Mouse (Mus musculus): ENCODE measurements around the gene A1cf. TPM values are rescaled to one million over a fixed set of nuclear protein-coding genes. Genes with fewer than 3 reads are reported as not detected.

The A1cf gene
- 10.7 and 11.1 TPM in 2 replicates for polyA plus RNA-seq (2015; fragmentation: Nextera tagmentation; extraction: Ambion mirVana)

- H3K27ac ChIP-seq (ENCODE audit: low read length), result peak within 1 kb of the TSS; percentile 53
- peak within 1 kb of the TSS; percentile 49 for H3K4me3 ChIP-seq (ENCODE audit: low read depth, low read length)
- H3K4me1 ChIP-seq (ENCODE audit: control insufficient read depth, low read depth, low read length), result no peaks in the 10 kb centered on the region
- H3K4me2 ChIP-seq (ENCODE audit: low read depth, low read length), result peak within 1 kb of the TSS; percentile 34
- H3K9me3 ChIP-seq (replicated peaks; ENCODE audit: control insufficient read depth, low read length), result no peaks in the 10 kb centered on the region
- H3K27me3 ChIP-seq (ENCODE audit: control insufficient read depth, insufficient read depth, low read depth, low read length), result no peaks in the 10 kb centered on the region
- peak; percentile 73; the same call in 1 of the 2 replicates for ATAC-seq (ENCODE audit: low read depth)
- no peaks in the 10 kb centered on the region for H3K36me3 ChIP-seq (ENCODE audit: control insufficient read depth, insufficient read depth)
- H3K9ac ChIP-seq (ENCODE audit: low read depth, low read length), result peak within 1 kb of the TSS; percentile 1; the same call in 1 of the 2 replicates
- WGBS (ENCODE audit: insufficient replicate concordance), result 56% methylated on average over 7 of the region's 7 CpGs
These were observed at the start of gene A1cf for GRCm38 (mm10) chr19:31868521-31868920. TSS of gene A1cf (plus strand) at chr19:31868764.

- ATAC-seq (ENCODE audit: low read depth), result no peak
- Histone ChIP-seq H3K4me3 (ENCODE audit: low read depth, low read length) (no peak overlapping the region), H3K9ac (ENCODE audit: low read depth, low read length) (no peak overlapping the region), H3K4me2 (ENCODE audit: low read depth, low read length) (no peak overlapping the region), H3K27me3 (ENCODE audit: control insufficient read depth, insufficient read depth, low read depth, low read length) (no peaks in the 10 kb centered on the region), H3K27ac (ENCODE audit: low read length) (no peak overlapping the region), H3K9me3 (replicated peaks; ENCODE audit: control insufficient read depth, low read length) (no peaks in the 10 kb centered on the region), H3K36me3 (ENCODE audit: control insufficient read depth, insufficient read depth) (no peaks in the 10 kb centered on the region), H3K4me1 (ENCODE audit: control insufficient read depth, low read depth, low read length) (no peaks in the 10 kb centered on the region)
- 69% methylated on average over 5 of the region's 5 CpGs for WGBS (ENCODE audit: insufficient replicate concordance)
These were observed 34.3 kb upstream of the A1cf start for GRCm38 (mm10) chr19:31834250-31834649.

GRCm38 (mm10) chr19:31861909-31862308 is 6.7 kb upstream of the A1cf start:
- Histone ChIP-seq H3K4me2 (ENCODE audit: low read depth, low read length) (no peak overlapping the region), H3K27ac (ENCODE audit: low read length) (no peak overlapping the region), H3K9me3 (replicated peaks; ENCODE audit: control insufficient read depth, low read length) (no peaks in the 10 kb centered on the region), H3K4me3 (ENCODE audit: low read depth, low read length) (no peak overlapping the region), H3K4me1 (ENCODE audit: control insufficient read depth, low read depth, low read length) (no peaks in the 10 kb centered on the region), H3K36me3 (ENCODE audit: control insufficient read depth, insufficient read depth) (no peaks in the 10 kb centered on the region), H3K9ac (ENCODE audit: low read depth, low read length) (no peak overlapping the region), H3K27me3 (ENCODE audit: control insufficient read depth, insufficient read depth, low read depth, low read length) (no peaks in the 10 kb centered on the region)
- 36% methylated on average over 3 of the region's 3 CpGs for WGBS (ENCODE audit: insufficient replicate concordance)
- ATAC-seq (ENCODE audit: low read depth), result no peak

- Histone ChIP-seq H3K9ac (ENCODE audit: low read depth, low read length) (no peak overlapping the region), H3K4me2 (ENCODE audit: low read depth, low read length) (no peak overlapping the region)
- WGBS (ENCODE audit: insufficient replicate concordance), result 48% methylated on average over 6 of the region's 6 CpGs
These were observed 5.9 kb upstream of the A1cf start for GRCm38 (mm10) chr19:31862512-31863249.

GRCm38 (mm10) chr19:31865451-31865850 is 3.1 kb upstream of the A1cf start:
- ATAC-seq (ENCODE audit: low read depth), result no peak

More at GRCm38 (mm10) chr19:31862512-31863249, 5.9 kb upstream of the A1cf start:
- Histone ChIP-seq H3K4me3 (ENCODE audit: low read depth, low read length) (no peak overlapping the region), H3K36me3 (ENCODE audit: control insufficient read depth, insufficient read depth) (no peaks in the 10 kb centered on the region), H3K27me3 (ENCODE audit: control insufficient read depth, insufficient read depth, low read depth, low read length) (no peaks in the 10 kb centered on the region), H3K4me1 (ENCODE audit: control insufficient read depth, low read depth, low read length) (no peaks in the 10 kb centered on the region), H3K27ac (ENCODE audit: low read length) (no peak overlapping the region), H3K9me3 (replicated peaks; ENCODE audit: control insufficient read depth, low read length) (no peaks in the 10 kb centered on the region)
- no peak for ATAC-seq (ENCODE audit: low read depth)

GRCm38 (mm10) chr19:31868076-31868475 is 488 bp upstream of the A1cf start:
- Histone ChIP-seq H3K4me2 (ENCODE audit: low read depth, low read length) (peak overlapping the region; percentile 34), H3K27ac (ENCODE audit: low read length) (peak overlapping the region; percentile 53), H3K4me1 (ENCODE audit: control insufficient read depth, low read depth, low read length) (no peaks in the 10 kb centered on the region), H3K9me3 (replicated peaks; ENCODE audit: control insufficient read depth, low read length) (no peaks in the 10 kb centered on the region), H3K36me3 (ENCODE audit: control insufficient read depth, insufficient read depth) (no peaks in the 10 kb centered on the region), H3K9ac (ENCODE audit: low read depth, low read length) (no peak overlapping the region), H3K4me3 (ENCODE audit: low read depth, low read length) (no peak overlapping the region), H3K27me3 (ENCODE audit: control insufficient read depth, insufficient read depth, low read depth, low read length) (no peaks in the 10 kb centered on the region)
- ATAC-seq (ENCODE audit: low read depth), result no peak
- WGBS (ENCODE audit: insufficient replicate concordance), result 43% methylated on average over 4 of the region's 4 CpGs

More at GRCm38 (mm10) chr19:31865451-31865850, 3.1 kb upstream of the A1cf start:
- WGBS (ENCODE audit: insufficient replicate concordance), result 72% methylated on average over 4 of the region's 4 CpGs
- H3K27ac ChIP-seq (ENCODE audit: low read length), result no peak overlapping the region
- H3K4me2 ChIP-seq (ENCODE audit: low read depth, low read length), result no peak overlapping the region
- no peaks in the 10 kb centered on the region for H3K36me3 ChIP-seq (ENCODE audit: control insufficient read depth, insufficient read depth)
- no peak overlapping the region for H3K9ac ChIP-seq (ENCODE audit: low read depth, low read length)
- H3K9me3 ChIP-seq (replicated peaks; ENCODE audit: control insufficient read depth, low read length), result no peaks in the 10 kb centered on the region
- H3K27me3 ChIP-seq (ENCODE audit: control insufficient read depth, insufficient read depth, low read depth, low read length), result no peaks in the 10 kb centered on the region
- H3K4me3 ChIP-seq (ENCODE audit: low read depth, low read length), result no peak overlapping the region
- H3K4me1 ChIP-seq (ENCODE audit: control insufficient read depth, low read depth, low read length), result no peaks in the 10 kb centered on the region

- no peak for ATAC-seq (ENCODE audit: low read depth)
- Histone ChIP-seq H3K4me2 (ENCODE audit: low read depth, low read length) (no peak overlapping the region), H3K27ac (ENCODE audit: low read length) (0 out of 2 replicates have a peak overlapping the region, but pooled peaks have one; percentile 5), H3K4me1 (ENCODE audit: control insufficient read depth, low read depth, low read length) (no peaks in the 10 kb centered on the region), H3K36me3 (ENCODE audit: control insufficient read depth, insufficient read depth) (no peaks in the 10 kb centered on the region), H3K9me3 (replicated peaks; ENCODE audit: control insufficient read depth, low read length) (no peaks in the 10 kb centered on the region), H3K9ac (ENCODE audit: low read depth, low read length) (peak overlapping the region; percentile 1; the same call in 1 of the 2 replicates), H3K27me3 (ENCODE audit: control insufficient read depth, insufficient read depth, low read depth, low read length) (no peaks in the 10 kb centered on the region), H3K4me3 (ENCODE audit: low read depth, low read length) (peak overlapping the region; percentile 49)
- WGBS (ENCODE audit: insufficient replicate concordance), result 59% methylated on average over 6 of the region's 6 CpGs
These were observed 407 bp downstream of the A1cf start for GRCm38 (mm10) chr19:31868971-31869370.

- Histone ChIP-seq H3K36me3 (ENCODE audit: control insufficient read depth, insufficient read depth) (no peaks in the 10 kb centered on the region), H3K9ac (ENCODE audit: low read depth, low read length) (no peak overlapping the region), H3K27me3 (ENCODE audit: control insufficient read depth, insufficient read depth, low read depth, low read length) (no peaks in the 10 kb centered on the region), H3K27ac (ENCODE audit: low read length) (no peak overlapping the region), H3K4me2 (ENCODE audit: low read depth, low read length) (no peak overlapping the region), H3K4me3 (ENCODE audit: low read depth, low read length) (no peak overlapping the region), H3K4me1 (ENCODE audit: control insufficient read depth, low read depth, low read length) (no peaks in the 10 kb centered on the region), H3K9me3 (replicated peaks; ENCODE audit: control insufficient read depth, low read length) (no peaks in the 10 kb centered on the region)
- peak; percentile 79 for ATAC-seq (ENCODE audit: low read depth)
- 32% methylated on average over 2 of the region's 2 CpGs for WGBS (ENCODE audit: insufficient replicate concordance)
These were observed 2.8 kb downstream of the A1cf start for GRCm38 (mm10) chr19:31871377-31871776.

GRCm38 (mm10) chr19:31877968-31878367 is 9.4 kb downstream of the A1cf start:
- Histone ChIP-seq H3K4me1 (ENCODE audit: control insufficient read depth, low read depth, low read length) (no peaks in the 10 kb centered on the region), H3K4me3 (ENCODE audit: low read depth, low read length) (no peak overlapping the region), H3K9ac (ENCODE audit: low read depth, low read length) (no peak overlapping the region), H3K27me3 (ENCODE audit: control insufficient read depth, insufficient read depth, low read depth, low read length) (no peaks in the 10 kb centered on the region), H3K36me3 (ENCODE audit: control insufficient read depth, insufficient read depth) (no peaks in the 10 kb centered on the region), H3K4me2 (ENCODE audit: low read depth, low read length) (no peak overlapping the region), H3K27ac (ENCODE audit: low read length) (no peak overlapping the region), H3K9me3 (replicated peaks; ENCODE audit: control insufficient read depth, low read length) (no peaks in the 10 kb centered on the region)
- WGBS (ENCODE audit: insufficient replicate concordance), result 46% methylated on average over 4 of the region's 4 CpGs
- no peak for ATAC-seq (ENCODE audit: low read depth)

Data from liver, embryonic 16.5 days (tissue).